Mouse (Mus musculus) kidney, embryonic 16.5 days (tissue): ENCODE measurements around the gene Sel1l3. TPM values are rescaled to one million over a fixed set of nuclear protein-coding genes. Genes with fewer than 3 reads are reported as not detected.

Experiments used
- ATAC-seq: fragments of 200-750 bp; cut with Nextera tagmentation; 2 replicates; pipeline ENCODE4 v1.8.0; 2017; ENCODE audit warnings: moderate TSS enrichment; ENCODE audit not compliant: low FRiP score, low TSS enrichment
- H3K27ac ChIP-seq: fragments of 300-500 bp; sonication (generic); 2 replicates; pipeline ENCODE4 v1.5.1; 2014; ENCODE audit warnings: low read length
- H3K27me3 ChIP-seq: fragments of 300-500 bp; sonication (generic); 2 replicates; pipeline ENCODE4 v1.6.1; 2014; ENCODE audit warnings: low read length, control low read depth, mixed read lengths; ENCODE audit not compliant: insufficient read depth
- H3K36me3 ChIP-seq: fragments of 300-500 bp; sonication (generic); 2 replicates; pipeline ENCODE4 v1.6.1; 2014; ENCODE audit warnings: low read length, control low read depth, mixed read lengths; ENCODE audit not compliant: insufficient read depth
- H3K4me1 ChIP-seq: fragments of 300-500 bp; sonication (generic); 2 replicates; pipeline ENCODE4 v1.6.1; 2014; ENCODE audit warnings: low read length, control low read depth, mixed read lengths; ENCODE audit not compliant: insufficient read depth
- H3K4me2 ChIP-seq: fragments of 300-500 bp; sonication (generic); replicated peaks from 2 replicates; pipeline ENCODE4 v1.6.1; 2014; ENCODE audit warnings: low read depth, low read length
- H3K4me3 ChIP-seq: fragments of 300-500 bp; sonication (generic); 2 replicates; pipeline ENCODE4 v1.5.1; 2014; ENCODE audit warnings: mild to moderate bottlenecking, low read length
- H3K9ac ChIP-seq: fragments of 300-500 bp; sonication (generic); replicated peaks from 2 replicates; pipeline ENCODE4 v1.6.1; 2014; ENCODE audit warnings: low read length
- H3K9me3 ChIP-seq: fragments of 300-500 bp; sonication (generic); 2 replicates; pipeline ENCODE4 v1.6.1; 2016; ENCODE audit warnings: low read length, control low read depth
- WGBS: fragments of 180-500 bp; shearing (Covaris S2); extraction: QIAGEN DNeasy Blood & Tissue Kit; methylation state at CpG from one replicate; pipeline ENCODE4 v1.1.7; 2014; 5-methylcytosine and 5-hydroxymethylcytosine counted together
- polyA plus RNA-seq: library from polyadenylated mRNA; unstranded; fragments of >200 nt; fragmentation: Nextera tagmentation; extraction: Ambion mirVana; gene quantifications from 2 replicates; pipeline ENCODE4 v1.2.1, GENCODE M21; 2015

The Sel1l3 gene
- polyA plus RNA-seq, 1 experiment from 2014 or later = 18.9 TPM

- ATAC-seq = no peak
- no peaks in the 10 kb centered on the region for H3K4me1 ChIP-seq
- no peaks in the 10 kb centered on the region for H3K27me3 ChIP-seq
- no peak overlapping the region for H3K4me3 ChIP-seq
- H3K9ac ChIP-seq = no peak overlapping the region
- H3K36me3 ChIP-seq = no peaks in the 10 kb centered on the region
- H3K27ac ChIP-seq = no peak overlapping the region
- no peaks in the 10 kb centered on the region for H3K9me3 ChIP-seq
- 80% methylated on average over 4 of the region's 4 CpGs for WGBS
- no peak overlapping the region for H3K4me2 ChIP-seq
Measured at GRCm38 (mm10) chr5:53167564-53167963, 46.2 kb downstream of the Sel1l3 start.

DNA sequence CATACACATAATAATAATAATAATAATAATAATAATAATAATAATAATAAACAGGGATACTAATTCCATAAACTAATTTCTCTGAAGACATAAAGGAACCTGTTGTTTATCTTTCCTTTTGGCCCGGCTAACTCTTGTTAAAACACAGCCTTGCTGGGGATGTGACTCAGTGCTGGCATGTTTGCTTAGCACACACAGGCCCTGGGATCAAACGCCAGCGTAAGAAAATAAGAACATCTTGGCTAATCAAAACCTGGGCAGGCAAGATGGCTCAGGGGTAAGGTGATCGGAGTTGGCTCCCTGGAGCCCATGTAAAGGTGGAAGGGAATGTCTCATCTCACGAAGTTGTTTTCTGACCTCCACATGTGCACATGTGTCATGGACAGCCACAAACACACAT lies 48.1 kb downstream of the Sel1l3 start:
- no peak for ATAC-seq
- Histone ChIP-seq H3K9ac (no peak overlapping the region), H3K27ac (no peak overlapping the region), H3K4me1 (no peaks in the 10 kb centered on the region), H3K36me3 (no peaks in the 10 kb centered on the region), H3K4me3 (no peak overlapping the region), H3K4me2 (no peak overlapping the region), H3K27me3 (no peaks in the 10 kb centered on the region), H3K9me3 (no peaks in the 10 kb centered on the region)
- 81% methylated on average over 5 of the region's 5 CpGs for WGBS

GRCm38 (mm10) chr5:53162436-53162835 lies 51.3 kb downstream of the Sel1l3 start:
- Histone ChIP-seq H3K4me1 (no peaks in the 10 kb centered on the region), H3K4me2 (no peak overlapping the region), H3K9me3 (no peaks in the 10 kb centered on the region), H3K27ac (no peak overlapping the region), H3K36me3 (no peaks in the 10 kb centered on the region), H3K4me3 (no peak overlapping the region), H3K27me3 (no peaks in the 10 kb centered on the region), H3K9ac (no peak overlapping the region)
- no peak for ATAC-seq
- 88% methylated on average over 8 of the region's 8 CpGs for WGBS

DNA sequence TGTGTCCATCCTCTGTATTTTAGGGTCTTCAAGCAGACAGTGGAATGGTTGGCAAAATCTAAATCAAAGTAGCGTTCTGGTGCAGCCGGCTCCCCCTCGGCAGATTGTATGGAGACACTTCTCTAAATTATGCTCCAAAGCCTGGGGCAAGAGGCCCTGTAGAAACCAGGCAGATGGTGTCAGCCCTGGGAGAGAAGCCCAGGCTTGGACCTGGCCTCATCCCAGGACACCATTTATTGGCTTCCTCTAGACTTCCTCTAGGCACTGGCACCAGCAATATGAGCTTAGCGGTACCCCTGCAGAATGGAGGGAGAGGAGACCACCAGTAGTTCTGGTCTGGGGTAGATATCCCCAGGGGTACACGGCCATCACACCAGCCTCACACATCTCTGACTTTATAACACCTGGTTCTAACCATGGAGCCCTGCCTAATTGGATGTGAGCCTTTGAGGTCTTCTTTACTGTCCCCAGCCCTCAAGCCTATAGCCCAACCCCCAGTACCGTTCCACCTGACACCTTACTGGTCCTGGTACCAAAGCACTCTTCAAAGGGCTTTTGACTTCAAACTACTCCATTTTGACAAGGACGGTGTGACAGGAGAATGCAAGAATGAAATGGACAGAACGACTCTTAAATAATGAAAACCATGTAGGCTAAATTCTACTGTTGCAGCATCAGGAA lies 52.1 kb downstream of the Sel1l3 start:
- Histone ChIP-seq H3K9ac (no peak overlapping the region), H3K27me3 (no peaks in the 10 kb centered on the region), H3K36me3 (no peaks in the 10 kb centered on the region), H3K9me3 (no peaks in the 10 kb centered on the region), H3K4me2 (no peak overlapping the region), H3K4me1 (no peaks in the 10 kb centered on the region), H3K27ac (no peak overlapping the region), H3K4me3 (no peak overlapping the region)
- no peak for ATAC-seq
- WGBS = 88% methylated on average over 8 of the region's 8 CpGs

DNA sequence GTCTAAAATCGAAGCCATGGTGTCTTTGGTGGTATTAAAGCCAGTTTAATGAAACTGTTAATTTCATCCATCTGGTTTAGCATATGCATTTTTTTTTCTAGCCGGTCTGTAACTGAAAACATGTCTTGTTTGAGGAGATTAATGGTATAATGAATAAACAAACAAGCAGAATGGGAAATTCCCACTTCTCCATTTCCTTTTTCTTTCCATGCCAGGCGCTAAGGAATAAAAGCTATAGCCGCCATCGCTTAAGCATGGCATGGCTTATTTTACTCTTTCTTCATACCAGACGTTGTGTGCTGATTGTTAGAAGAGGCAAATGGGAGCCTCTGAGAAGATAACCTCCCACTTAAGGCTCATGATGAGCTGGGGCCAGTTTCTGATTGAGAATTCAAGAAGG lies 53.5 kb downstream of the Sel1l3 start:
- ATAC-seq = no peak
- no peak overlapping the region for H3K9ac ChIP-seq
- H3K4me3 ChIP-seq = no peak overlapping the region
- no peaks in the 10 kb centered on the region for H3K9me3 ChIP-seq
- 89% methylated on average over 6 of the region's 6 CpGs for WGBS
- H3K36me3 ChIP-seq = no peaks in the 10 kb centered on the region
- H3K4me1 ChIP-seq = no peaks in the 10 kb centered on the region
- H3K27me3 ChIP-seq = no peaks in the 10 kb centered on the region
- H3K27ac ChIP-seq = no peak overlapping the region
- no peak overlapping the region for H3K4me2 ChIP-seq

DNA sequence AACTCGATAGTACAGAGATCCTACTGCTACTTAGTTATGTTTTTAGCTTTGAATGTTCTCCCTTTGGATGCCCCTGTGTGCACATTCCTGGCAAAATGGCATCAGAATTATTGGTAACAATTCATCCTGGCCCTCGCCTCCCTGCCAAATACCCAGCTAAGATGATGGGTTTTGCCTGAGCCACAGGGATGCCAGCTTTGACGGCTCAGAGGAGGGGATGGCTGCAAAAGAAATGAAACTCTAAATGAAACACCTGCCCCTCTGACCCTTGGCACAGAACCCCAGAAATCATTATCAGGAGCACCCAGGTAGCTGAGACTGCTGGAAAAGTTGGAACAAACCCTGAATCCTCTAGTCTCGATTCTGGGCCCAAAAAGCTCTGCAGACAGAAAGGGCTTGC lies 54.1 kb downstream of the Sel1l3 start:
- H3K27ac ChIP-seq = no peak overlapping the region
- H3K27me3 ChIP-seq = no peaks in the 10 kb centered on the region
- no peaks in the 10 kb centered on the region for H3K4me1 ChIP-seq
- H3K9me3 ChIP-seq = no peaks in the 10 kb centered on the region
- ATAC-seq = no peak
- no peak overlapping the region for H3K4me3 ChIP-seq
- WGBS = 84% methylated on average over 4 of the region's 4 CpGs
- H3K9ac ChIP-seq = no peak overlapping the region
- no peaks in the 10 kb centered on the region for H3K36me3 ChIP-seq
- no peak overlapping the region for H3K4me2 ChIP-seq

DNA sequence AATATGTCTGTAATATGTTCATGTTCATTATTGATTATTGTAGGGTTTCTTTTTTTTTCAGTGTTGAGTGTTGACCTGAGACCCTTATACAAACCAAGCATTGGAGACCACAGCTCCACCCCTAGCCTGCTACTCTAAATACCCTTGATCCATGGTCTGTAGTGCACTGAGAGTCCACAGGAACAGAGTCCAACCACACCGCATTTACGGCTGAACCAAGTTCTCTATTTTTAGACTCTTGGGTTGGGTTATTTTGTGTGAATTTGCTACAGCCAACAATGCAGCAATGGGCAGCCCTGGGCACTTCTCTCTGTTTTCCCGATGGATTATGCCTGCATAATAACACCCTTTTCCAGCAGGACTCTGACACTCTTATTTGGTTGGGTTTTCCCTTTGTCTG lies 54.6 kb downstream of the Sel1l3 start:
- H3K27me3 ChIP-seq = no peaks in the 10 kb centered on the region
- H3K36me3 ChIP-seq = no peaks in the 10 kb centered on the region
- H3K4me3 ChIP-seq = no peak overlapping the region
- H3K9me3 ChIP-seq = no peaks in the 10 kb centered on the region
- WGBS = 85% methylated on average over 3 of the region's 3 CpGs
- no peak for ATAC-seq
- no peak overlapping the region for H3K9ac ChIP-seq
- no peaks in the 10 kb centered on the region for H3K4me1 ChIP-seq
- no peak overlapping the region for H3K27ac ChIP-seq
- H3K4me2 ChIP-seq = no peak overlapping the region

DNA sequence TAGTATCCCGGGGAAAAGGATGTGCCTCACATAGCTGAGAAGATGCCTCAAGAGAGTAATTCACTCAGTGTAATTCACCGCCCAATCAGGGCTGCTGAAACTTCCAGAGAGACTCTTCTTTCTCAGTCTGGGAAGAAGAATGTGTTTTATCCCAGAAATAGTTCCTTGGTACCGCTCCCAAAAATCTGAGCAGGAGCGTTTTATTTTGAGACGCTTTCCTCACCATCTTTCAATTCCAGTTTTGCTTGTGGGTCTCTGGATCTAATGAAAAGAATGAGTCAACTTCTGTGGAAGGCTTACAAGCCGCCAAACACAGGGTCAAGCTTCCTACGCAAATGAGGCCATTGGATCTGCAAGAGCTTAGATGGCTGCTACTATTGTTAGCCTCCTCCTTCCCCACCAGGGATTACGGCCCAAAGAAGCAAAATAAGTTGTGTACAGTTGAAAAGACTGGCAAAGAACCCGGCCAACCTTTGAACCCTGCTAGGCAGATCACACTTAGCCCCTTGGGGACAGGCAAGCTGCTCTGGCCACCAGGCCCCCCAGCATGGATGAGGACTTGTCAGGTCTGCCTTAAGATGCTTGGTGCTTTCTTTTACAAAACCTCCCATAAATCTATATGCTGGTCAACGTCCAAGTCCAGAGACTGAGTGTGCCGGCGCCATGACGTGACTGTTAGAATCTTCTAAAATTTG lies 57.6 kb downstream of the Sel1l3 start:
- H3K4me2 ChIP-seq = no peak overlapping the region
- H3K36me3 ChIP-seq = no peaks in the 10 kb centered on the region
- H3K27me3 ChIP-seq = no peaks in the 10 kb centered on the region
- H3K4me3 ChIP-seq = no peak overlapping the region
- H3K9ac ChIP-seq = no peak overlapping the region
- ATAC-seq = no peak
- H3K4me1 ChIP-seq = no peaks in the 10 kb centered on the region
- H3K27ac ChIP-seq = no peak overlapping the region
- no peaks in the 10 kb centered on the region for H3K9me3 ChIP-seq
- 62% methylated on average over 13 of the region's 13 CpGs for WGBS

GRCm38 (mm10) chr5:53154501-53154900 lies 59.2 kb downstream of the Sel1l3 start:
- H3K36me3 ChIP-seq = no peaks in the 10 kb centered on the region
- H3K9me3 ChIP-seq = no peaks in the 10 kb centered on the region
- H3K4me1 ChIP-seq = no peaks in the 10 kb centered on the region
- no peak overlapping the region for H3K9ac ChIP-seq
- no peak overlapping the region for H3K27ac ChIP-seq
- no peak overlapping the region for H3K4me2 ChIP-seq
- ATAC-seq = no peak
- H3K4me3 ChIP-seq = no peak overlapping the region
- H3K27me3 ChIP-seq = no peaks in the 10 kb centered on the region
- 75% methylated on average over 2 of the region's 2 CpGs for WGBS

GRCm38 (mm10) chr5:53154078-53154477 lies 59.6 kb downstream of the Sel1l3 start:
- Histone ChIP-seq H3K4me1 (no peaks in the 10 kb centered on the region), H3K27me3 (no peaks in the 10 kb centered on the region), H3K27ac (no peak overlapping the region), H3K4me3 (no peak overlapping the region), H3K36me3 (no peaks in the 10 kb centered on the region), H3K4me2 (no peak overlapping the region), H3K9me3 (no peaks in the 10 kb centered on the region), H3K9ac (no peak overlapping the region)
- no peak for ATAC-seq
- 82% methylated on average over 2 of the region's 2 CpGs for WGBS
